Mouse (Mus musculus): ENCODE data around the gene Acot3.
"Not testable (repeated sequence)": the region's sequence is repeated elsewhere in the genome, so short reads cannot be mapped to it uniquely, and the experiment has no call there.

Acot3 gene

DNA sequence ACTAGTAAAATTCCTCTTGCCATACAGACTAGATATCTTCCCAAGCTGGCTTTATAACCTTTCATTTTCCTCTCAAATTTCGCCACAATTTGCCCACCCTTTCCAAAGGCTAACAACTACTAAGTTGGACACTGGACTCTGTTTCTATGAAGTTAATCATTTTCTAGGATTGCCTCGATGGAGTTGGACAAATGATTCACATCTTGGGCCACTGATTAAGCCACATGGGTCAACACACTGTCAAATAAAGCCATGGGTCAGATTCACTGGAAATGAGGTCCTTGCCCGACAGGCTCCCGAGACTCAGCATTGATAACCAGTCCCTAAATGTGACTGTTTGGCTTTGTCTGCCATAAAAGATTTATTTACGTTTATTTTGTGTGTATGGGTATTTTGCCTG lies 9.7 kb upstream of the Acot3 start:
- no peak for DNase-seq (ENCODE audit: low read depth)

GRCm38 (mm10) chr12:84044045-84044444 lies 7.9 kb upstream of the Acot3 start:
- no peak for DNase-seq (ENCODE audit: low read depth)

GRCm38 (mm10) chr12:84046906-84047305 lies 5.0 kb upstream of the Acot3 start:
- DNase-seq (ENCODE audit: low read depth), result peak; percentile 56

DNA sequence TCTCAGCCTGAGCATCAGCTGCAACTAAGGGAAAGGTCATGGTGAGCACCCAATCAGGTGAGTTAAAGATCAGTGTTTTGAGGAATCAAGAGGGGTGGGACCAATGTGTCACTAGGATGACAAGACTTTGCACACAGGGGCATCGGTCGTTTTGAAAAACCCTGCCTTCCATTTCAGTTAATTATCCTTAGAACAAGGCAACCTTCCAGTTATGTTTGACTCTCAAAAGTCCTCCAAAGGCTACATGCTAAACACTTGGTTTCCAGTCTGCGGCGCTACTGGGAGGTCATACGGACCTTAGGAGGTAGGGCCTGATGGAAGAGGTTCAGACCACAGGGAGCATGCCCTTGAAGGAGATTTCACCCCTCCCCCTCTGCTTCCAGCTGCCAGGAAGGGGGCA lies 1.2 kb upstream of the Acot3 start:
- DNase-seq (ENCODE audit: low read depth), result not testable (repeated sequence)

- DNase-seq (ENCODE audit: low read depth), result no peak
These were observed 665 bp downstream of the Acot3 start for GRCm38 (mm10) chr12:84052609-84053008.

DNA sequence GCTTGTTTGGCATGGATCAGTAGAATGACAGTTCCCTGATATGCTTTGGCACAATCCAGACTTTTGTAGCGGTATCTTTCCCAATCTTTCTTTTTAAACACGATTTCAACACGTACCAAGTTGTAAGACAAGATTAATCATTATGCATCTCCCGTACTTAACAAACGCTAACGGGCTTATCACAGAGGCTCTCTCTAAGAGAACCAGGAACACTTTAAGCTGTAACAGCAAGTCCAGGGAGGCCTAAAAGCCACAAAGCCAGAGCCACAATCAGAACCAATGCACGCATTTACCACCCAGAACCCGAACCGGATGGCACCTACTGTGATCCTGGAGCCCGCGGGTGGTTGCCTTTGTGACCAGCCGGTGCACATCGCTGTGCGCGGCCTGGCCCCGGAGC lies 1.2 kb downstream of the Acot3 start:
- no peak for DNase-seq (ENCODE audit: low read depth)

GRCm38 (mm10) chr12:84053679-84054391 lies 1.9 kb downstream of the Acot3 start:
- DNase-seq (ENCODE audit: low read depth), result peak; percentile 4

- DNase-seq (ENCODE audit: low read depth), result peak; percentile 84
These were observed 9.0 kb downstream of the Acot3 start for GRCm38 (mm10) chr12:84060946-84061345.

DNA sequence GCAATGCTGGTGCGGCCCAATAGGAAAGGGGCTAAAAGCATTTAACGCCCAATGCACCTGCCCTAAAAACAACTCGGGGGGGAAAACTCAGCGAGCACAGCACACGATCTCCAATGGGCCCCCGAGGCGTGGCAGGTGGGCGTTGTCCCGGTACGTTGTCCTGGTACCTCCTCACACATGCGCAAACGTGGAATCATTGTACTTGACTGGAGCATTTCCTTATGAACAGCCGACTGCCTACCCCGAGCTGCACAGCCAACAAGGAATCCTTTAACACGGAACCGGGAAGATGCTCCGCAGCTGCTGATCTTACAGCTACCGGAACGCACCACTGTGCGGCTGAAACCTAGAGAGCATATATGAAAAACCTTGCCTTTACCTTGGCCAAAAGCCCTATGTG lies 10.4 kb downstream of the Acot3 start:
- no peak for DNase-seq (ENCODE audit: low read depth)

- peak; percentile 49 for DNase-seq (ENCODE audit: low read depth)
These were observed 11.3 kb downstream of the Acot3 start for GRCm38 (mm10) chr12:84063228-84063627.

GRCm38 (mm10) chr12:84063833-84064232 lies 11.9 kb downstream of the Acot3 start:
- no peak for DNase-seq (ENCODE audit: low read depth)

DNA sequence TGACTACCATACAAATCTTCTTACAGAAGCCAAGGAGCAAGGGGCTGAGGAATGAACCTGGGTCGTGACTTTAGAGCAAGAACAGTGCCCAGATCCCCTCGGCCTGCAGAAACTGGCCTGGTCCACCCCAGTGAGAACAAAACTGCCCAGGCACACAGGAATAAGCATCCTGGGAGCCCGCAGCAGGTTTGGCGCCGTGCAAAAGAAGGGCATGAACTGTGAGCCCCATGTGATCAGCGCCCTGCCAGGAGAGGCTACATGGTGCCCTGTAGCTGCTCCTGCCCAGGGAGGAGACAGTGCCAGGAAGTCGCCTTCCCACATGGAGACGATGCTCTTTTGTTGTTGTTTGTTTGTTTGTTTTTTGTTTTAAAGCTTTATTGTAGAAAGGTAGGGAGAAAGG lies 12.7 kb downstream of the Acot3 start:
- no peak for DNase-seq (ENCODE audit: low read depth)

- DNase-seq (ENCODE audit: low read depth), result no peak
These were observed 15.8 kb downstream of the Acot3 start for GRCm38 (mm10) chr12:84067752-84068151.

DNA sequence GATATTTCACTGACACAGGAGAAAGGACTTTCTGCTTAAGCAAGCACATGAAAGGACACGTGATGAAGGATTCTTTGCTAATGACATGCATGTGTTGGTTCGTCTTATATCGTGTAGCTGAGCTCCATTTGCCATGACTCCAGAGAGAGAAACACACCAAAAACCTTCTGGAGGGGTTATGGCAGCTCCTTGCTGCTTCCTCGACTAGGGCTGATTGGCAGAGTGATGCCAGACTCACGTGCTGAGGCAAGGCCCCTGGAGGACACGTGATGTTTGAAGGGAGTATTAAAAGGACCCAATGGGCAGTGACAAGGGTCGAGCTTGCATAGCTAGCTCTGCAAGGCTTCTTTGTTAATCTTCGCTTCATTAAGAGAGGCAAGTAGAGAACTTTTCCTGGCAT lies 16.4 kb downstream of the Acot3 start:
- DNase-seq (ENCODE audit: low read depth), result no peak

DNA sequence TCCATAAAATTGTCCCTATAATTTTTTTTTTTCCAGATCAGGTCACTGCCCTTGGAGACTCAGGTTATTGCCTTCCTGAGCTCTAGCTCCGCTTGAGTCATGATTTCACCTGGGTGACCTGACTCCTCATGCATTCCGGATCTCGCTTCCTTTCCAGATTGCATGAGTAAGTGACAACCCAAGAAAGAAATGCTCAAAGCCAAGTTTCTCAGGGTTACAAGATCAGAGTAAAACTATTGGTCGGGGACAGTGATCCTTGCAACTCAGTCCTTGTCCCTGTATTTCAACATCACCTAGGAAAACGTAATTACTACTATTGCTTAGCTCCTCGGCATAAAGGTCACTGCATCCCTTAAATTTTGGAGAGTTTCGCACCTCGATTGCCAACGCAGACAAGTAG lies 17.0 kb downstream of the Acot3 start, which contains the start of gene Acot5:
Gene Acot5 (plus strand): TSS at position 340 of the 400 bp plus-strand sequence.
- no peak for DNase-seq (ENCODE audit: low read depth)

DNA sequence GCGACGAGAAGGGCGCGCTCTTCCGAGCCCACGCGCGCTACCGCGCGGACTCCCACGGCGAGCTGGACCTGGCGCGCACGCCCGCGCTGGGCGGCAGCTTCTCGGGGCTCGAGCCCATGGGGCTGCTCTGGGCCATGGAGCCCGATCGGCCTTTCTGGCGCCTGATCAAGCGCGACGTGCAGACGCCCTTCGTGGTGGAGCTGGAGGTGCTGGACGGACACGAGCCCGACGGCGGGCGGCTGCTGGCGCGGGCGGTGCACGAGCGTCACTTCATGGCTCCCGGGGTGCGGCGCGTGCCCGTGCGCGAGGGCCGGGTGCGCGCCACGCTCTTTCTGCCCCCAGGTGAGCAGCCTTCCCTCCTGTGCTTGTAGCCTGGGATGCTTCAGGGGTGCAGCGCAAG lies 17.6 kb downstream of the Acot3 start:
- DNase-seq (ENCODE audit: low read depth), result not testable (repeated sequence)

- no peak for DNase-seq (ENCODE audit: low read depth)
These were observed 19.8 kb downstream of the Acot3 start for GRCm38 (mm10) chr12:84071696-84072095.

DNA sequence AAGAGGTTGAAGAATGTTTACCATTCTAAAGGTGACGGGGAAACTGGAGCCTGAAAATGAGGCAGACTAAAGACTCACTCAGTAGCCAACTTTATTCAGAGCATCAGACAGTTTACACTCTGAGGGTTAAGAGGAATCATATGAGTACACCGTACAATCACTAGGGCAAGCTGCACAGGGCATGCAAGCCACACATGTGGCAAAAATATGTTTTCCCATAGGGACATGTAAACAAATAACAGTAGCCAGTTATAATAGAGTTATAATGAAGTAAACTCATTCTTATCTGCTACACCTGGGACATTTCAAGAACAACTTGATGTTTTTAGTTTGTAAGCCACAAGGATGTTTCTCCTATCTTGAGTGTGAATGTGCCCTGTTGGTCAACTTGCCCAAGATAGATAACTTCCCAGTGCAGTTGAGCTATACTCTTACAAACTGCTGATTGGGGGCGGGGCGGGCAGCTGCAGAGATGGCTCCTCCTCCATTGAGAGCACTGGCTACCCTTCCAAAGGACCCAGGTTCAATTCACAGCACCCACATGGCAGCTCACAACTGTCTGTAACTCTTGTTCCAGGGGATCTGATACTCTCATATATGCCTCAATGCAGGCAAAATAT lies 25.5 kb downstream of the Acot3 start:
- DNase-seq (ENCODE audit: low read depth), result no peak

DNA sequence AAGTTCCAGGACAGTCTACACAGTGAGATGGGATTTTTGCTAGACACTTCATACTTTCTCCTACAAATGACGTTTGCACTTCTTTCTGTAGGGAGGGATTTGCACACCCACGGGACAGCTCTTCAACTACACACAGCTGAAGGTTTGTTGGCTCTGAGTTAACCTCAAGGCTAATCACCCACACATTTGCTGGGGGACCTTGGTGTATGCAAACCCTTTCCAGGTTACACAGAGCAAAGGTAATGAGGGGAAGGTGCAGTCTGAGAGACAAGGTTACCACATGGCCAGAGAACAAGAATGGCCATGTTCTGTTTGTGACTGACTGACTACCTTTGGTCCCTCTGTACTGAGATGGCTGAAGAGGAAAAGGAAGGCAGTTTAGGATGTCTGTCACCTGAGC lies 31.9 kb downstream of the Acot3 start:
- no peak for DNase-seq (ENCODE audit: low read depth)

DNA sequence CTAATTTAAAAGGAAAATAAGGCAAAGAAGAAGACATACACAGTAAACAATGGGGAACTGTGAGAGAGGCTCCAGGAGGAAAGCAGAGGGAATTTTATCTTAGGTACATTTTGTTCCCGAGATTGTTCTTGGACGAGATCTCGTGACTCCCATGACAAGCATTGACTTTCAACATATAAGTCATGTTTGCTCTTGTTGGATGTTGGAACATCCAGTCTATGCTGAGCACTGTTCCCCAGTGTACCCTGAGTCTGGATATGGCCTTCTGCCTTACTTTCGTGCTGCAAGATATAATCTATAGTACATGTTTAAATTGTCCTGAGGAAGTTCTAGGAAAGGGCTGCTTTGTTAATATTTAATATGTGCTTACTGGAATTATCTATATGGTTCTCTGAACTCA lies 32.6 kb downstream of the Acot3 start:
- no peak for DNase-seq (ENCODE audit: low read depth)

GRCm38 (mm10) chr12:84094666-84095065 lies 42.7 kb downstream of the Acot3 start:
- not testable (repeated sequence) for DNase-seq (ENCODE audit: low read depth)

DNA sequence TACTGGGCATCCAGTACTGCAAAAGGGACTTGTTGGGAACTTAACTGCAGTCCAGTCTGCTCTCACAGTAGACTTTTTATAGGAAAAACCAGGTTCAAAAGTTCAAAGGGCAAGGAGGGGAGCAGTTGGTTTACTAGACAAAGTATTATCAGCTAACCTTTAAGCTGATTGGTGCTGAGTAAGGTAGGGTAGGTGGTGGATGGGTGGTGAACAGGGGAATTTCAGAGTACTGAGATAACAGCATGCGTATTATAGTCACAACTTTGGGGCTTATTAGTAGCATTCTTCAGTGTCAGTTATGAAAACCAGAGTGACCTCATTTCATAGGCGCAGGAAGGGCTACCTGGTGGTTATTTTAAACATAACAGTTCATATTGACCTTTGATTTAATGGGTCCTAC lies 47.7 kb downstream of the Acot3 start:
- no peak for DNase-seq (ENCODE audit: low read depth)

DNA sequence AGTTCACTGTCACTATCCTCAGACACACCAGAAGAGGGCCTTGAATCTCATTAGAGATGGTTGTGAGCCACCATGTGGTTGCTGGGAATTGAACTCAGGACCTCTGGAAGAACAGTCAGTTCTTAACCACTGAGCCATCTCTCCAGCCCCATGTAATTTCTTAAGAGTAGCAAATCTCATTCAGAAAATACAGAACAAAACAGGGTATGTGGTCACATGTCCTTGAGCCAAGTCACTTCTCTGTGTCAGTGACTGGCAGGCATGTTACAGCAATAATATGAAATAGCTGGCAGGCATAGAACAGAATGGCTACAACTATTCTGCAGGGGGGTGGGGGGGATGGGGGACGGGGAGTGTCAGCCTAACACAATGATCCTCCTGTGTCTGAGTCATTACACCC lies 48.1 kb downstream of the Acot3 start:
- DNase-seq (ENCODE audit: low read depth), result peak; percentile 26
